Mouse (Mus musculus): ENCODE measurements around the gene 1700037H04Rik. TPM values are rescaled to one million over a fixed set of nuclear protein-coding genes. Genes with fewer than 3 reads are reported as not detected.

1700037H04Rik gene
- total and polyA plus RNA-seq, 2 experiments from 2014 or later: 44.8 to 60.4 TPM

DNA sequence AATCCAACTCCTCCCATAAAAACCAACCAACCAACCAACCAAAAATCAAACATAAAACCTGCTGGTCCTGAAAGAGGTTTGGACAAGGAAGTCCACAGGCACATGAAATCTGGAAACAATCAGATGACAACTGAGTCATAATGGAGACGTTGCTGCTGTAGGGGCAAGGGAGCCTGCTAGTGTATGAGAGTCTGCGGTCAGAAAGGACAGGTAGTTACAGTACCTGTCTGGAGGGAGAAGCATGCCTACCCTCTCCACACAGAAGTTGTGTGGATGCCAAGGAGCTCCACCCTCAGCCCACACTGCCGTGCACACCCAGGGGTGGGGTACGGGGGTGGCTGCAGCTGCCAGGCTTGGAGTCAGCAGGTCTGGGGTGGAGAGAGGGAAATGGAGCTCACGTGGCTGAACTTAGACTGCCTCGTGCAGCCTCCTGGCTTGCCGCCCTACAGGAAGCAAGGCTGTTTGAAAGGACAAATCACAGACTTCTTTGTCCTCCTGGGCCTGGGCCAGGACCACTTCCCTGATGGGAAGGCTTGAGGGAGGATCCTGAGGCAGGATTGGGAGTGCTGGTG is 44.6 kb upstream of the 1700037H04Rik start:
- peak; percentile 57; the same call in 1 of the 2 replicates for ATAC-seq (ENCODE audit: low FRiP score)
- Histone ChIP-seq H3K27ac (ENCODE audit: low read depth, low read length) (no peak overlapping the region), H3K27me3 (ENCODE audit: insufficient read depth, low read length) (no peaks in the 10 kb centered on the region), H3K4me1 (ENCODE audit: insufficient read depth, low read length) (0 out of 2 replicates have a peak, but pooled peaks cover 2% of the 10 kb centered on the region), H3K36me3 (ENCODE audit: insufficient read depth, low read length) (no peaks in the 10 kb centered on the region), H3K4me3 (ENCODE audit: low read depth, low read length) (no peak overlapping the region), H3K9me3 (ENCODE audit: low read length) (no peaks in the 10 kb centered on the region), H3K4me2 (ENCODE audit: low read depth, low read length, poor library complexity, severe bottlenecking) (no peak overlapping the region), H3K9ac (replicated peaks; ENCODE audit: low read length, poor library complexity, severe bottlenecking) (no peak overlapping the region)
- peak; percentile 75 for DNase-seq (ENCODE audit: low spot score)
- 42% methylated on average over 7 of the region's 7 CpGs for WGBS
- TF ChIP-seq CTCF (IDR thresholded peaks at IDR 0.05): no peak

DNA sequence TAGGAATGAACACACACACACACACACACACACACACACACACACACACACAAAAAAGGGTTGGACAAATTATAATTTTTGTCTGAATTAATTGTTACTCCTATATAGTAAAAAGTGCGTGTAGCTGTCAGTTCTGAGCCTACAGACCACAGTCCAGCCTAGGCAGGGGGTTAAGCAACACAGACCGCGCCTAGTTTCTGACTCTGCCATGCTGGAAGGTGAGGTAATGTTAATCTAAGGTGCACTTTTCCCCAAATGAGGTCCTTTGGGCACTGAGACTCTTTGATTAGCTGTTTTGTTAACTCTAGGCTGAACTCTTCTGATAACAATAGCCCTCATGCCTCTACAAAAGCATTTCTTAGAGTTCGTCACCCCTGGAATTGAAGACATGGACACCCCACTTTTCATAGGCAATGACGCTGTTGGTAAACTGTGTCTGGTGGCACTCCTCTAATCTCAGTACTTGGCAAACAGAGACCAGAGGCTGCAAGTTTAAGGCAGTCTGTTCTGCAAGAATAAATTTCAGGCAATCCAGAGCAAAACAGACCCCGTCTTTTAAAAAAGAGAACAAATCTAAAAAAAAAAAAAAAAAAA is 44.0 kb upstream of the 1700037H04Rik start:
- Histone ChIP-seq H3K4me2 (ENCODE audit: low read depth, low read length, poor library complexity, severe bottlenecking) (no peak overlapping the region), H3K9ac (replicated peaks; ENCODE audit: low read length, poor library complexity, severe bottlenecking) (no peak overlapping the region), H3K9me3 (ENCODE audit: low read length) (no peaks in the 10 kb centered on the region), H3K36me3 (ENCODE audit: insufficient read depth, low read length) (no peaks in the 10 kb centered on the region), H3K27me3 (ENCODE audit: insufficient read depth, low read length) (no peaks in the 10 kb centered on the region), H3K4me3 (ENCODE audit: low read depth, low read length) (no peak overlapping the region), H3K27ac (ENCODE audit: low read depth, low read length) (no peak overlapping the region), H3K4me1 (ENCODE audit: insufficient read depth, low read length) (no peaks in the 10 kb centered on the region)
- DNase-seq (ENCODE audit: low spot score): no peak
- TF ChIP-seq CTCF (IDR thresholded peaks at IDR 0.05): no peak
- ATAC-seq (ENCODE audit: low FRiP score): no peak
- WGBS: 85% methylated on average over 6 of the region's 6 CpGs

DNA sequence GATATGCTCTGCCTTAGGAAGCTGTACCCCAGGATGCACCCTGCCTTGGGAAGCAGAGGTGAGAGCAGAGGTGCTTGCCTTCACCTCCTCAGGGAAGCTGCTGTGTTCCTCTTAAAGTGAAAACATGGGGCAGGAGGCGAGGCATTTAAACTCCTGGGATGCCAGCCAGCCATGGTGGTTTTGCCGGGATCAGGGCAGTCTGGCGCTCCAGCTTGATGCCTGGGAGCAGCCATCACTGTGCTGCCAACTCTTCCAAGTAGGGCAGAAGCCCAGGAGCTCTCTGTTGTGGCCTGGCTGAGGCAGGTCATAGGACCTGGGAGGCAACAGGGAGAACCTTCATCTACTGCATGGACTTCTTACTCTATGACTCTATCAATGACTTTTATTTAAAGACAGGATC is 41.4 kb upstream of the 1700037H04Rik start:
- Histone ChIP-seq H3K9ac (replicated peaks; ENCODE audit: low read length, poor library complexity, severe bottlenecking) (no peak overlapping the region), H3K36me3 (ENCODE audit: insufficient read depth, low read length) (peaks cover 4% of the 10 kb centered on the region; the same call in 1 of the 2 replicates), H3K9me3 (ENCODE audit: low read length) (no peaks in the 10 kb centered on the region), H3K4me3 (ENCODE audit: low read depth, low read length) (no peak overlapping the region), H3K27ac (ENCODE audit: low read depth, low read length) (no peak overlapping the region), H3K27me3 (ENCODE audit: insufficient read depth, low read length) (no peaks in the 10 kb centered on the region), H3K4me2 (ENCODE audit: low read depth, low read length, poor library complexity, severe bottlenecking) (no peak overlapping the region), H3K4me1 (ENCODE audit: insufficient read depth, low read length) (no peaks in the 10 kb centered on the region)
- no peak for ATAC-seq (ENCODE audit: low FRiP score)
- TF ChIP-seq CTCF (IDR thresholded peaks at IDR 0.05): no peak
- 94% methylated on average over 3 of the region's 3 CpGs for WGBS
- DNase-seq (ENCODE audit: low spot score): no peak

DNA sequence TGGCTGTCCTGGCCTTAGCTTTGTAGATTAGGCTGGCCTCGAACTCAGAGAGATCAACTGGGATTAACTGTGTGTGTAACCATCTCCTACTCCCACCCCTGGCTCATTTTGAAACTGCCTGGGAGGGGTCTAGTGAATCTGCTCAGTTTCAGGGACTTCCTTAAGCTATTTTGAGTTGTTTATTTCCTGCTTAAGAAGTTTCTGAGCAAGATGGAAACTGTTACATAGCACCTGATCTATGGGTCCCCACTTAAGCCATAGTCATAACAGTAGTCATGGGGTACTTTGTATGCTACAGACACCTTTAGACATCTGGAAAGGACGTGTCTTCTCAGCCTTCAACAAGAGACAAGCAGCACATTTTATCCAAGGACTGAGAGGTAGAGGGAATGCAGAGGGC is 40.8 kb upstream of the 1700037H04Rik start:
- DNase-seq (ENCODE audit: low spot score): no peak
- H3K4me1 ChIP-seq (ENCODE audit: insufficient read depth, low read length): no peaks in the 10 kb centered on the region
- H3K4me3 ChIP-seq (ENCODE audit: low read depth, low read length): no peak overlapping the region
- no peak overlapping the region for H3K4me2 ChIP-seq (ENCODE audit: low read depth, low read length, poor library complexity, severe bottlenecking)
- no peak for ATAC-seq (ENCODE audit: low FRiP score)
- 90% methylated on average over 2 of the region's 2 CpGs for whole genome bisulfite sequencing
- peaks cover 4% of the 10 kb centered on the region; the same call in 1 of the 2 replicates for H3K36me3 ChIP-seq (ENCODE audit: insufficient read depth, low read length)
- H3K9ac ChIP-seq (replicated peaks; ENCODE audit: low read length, poor library complexity, severe bottlenecking): no peak overlapping the region
- no peaks in the 10 kb centered on the region for H3K9me3 ChIP-seq (ENCODE audit: low read length)
- no peak for TF ChIP-seq CTCF (IDR thresholded peaks at IDR 0.05)
- no peak overlapping the region for H3K27ac ChIP-seq (ENCODE audit: low read depth, low read length)
- no peaks in the 10 kb centered on the region for H3K27me3 ChIP-seq (ENCODE audit: insufficient read depth, low read length)

DNA sequence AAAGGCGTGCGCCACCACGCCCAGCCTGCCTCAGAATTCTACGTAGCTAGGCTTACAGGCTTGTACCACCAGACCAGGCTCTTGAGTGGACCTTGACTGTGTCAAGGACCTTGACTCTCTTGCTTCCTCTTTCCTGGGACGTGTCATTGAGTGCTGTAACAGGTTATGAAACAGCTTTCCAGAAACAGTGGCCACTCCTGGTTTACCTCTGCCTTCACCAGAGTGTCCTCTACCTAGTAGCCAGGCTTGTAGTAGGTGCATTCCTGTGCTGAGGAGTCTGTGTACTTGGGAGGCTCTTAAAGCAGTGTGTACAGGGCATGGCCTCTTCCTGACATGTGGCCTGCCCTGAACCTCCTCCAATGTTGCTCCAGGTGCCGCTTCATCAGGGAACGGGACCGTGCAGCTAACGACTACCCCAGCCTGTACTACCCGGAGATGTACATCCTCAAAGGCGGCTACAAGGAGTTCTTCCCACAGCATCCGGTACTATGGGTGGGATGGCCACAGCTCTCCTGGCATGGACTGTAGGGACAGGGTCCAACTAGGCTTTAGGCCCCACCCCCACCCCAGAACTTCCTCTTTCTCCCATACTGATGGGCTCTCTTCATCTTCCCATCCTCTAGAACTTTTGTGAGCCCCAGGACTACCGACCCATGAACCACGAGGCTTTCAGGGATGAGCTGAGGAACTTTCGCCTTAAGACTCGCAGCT is 36.9 kb upstream of the 1700037H04Rik start:
- no peak for DNase-seq (ENCODE audit: low spot score)
- 95% methylated on average over 16 of the region's 16 CpGs for WGBS
- TF ChIP-seq CTCF (IDR thresholded peaks at IDR 0.05): no peak
- no peaks in the 10 kb centered on the region for H3K4me1 ChIP-seq (ENCODE audit: insufficient read depth, low read length)
- no peak overlapping the region for H3K4me2 ChIP-seq (ENCODE audit: low read depth, low read length, poor library complexity, severe bottlenecking)
- no peak for ATAC-seq (ENCODE audit: low FRiP score)
- no peaks in the 10 kb centered on the region for H3K27me3 ChIP-seq (ENCODE audit: insufficient read depth, low read length)
- peaks cover 23% of the 10 kb centered on the region for H3K36me3 ChIP-seq (ENCODE audit: insufficient read depth, low read length)
- no peak overlapping the region for H3K4me3 ChIP-seq (ENCODE audit: low read depth, low read length)
- H3K27ac ChIP-seq (ENCODE audit: low read depth, low read length): no peak overlapping the region
- no peaks in the 10 kb centered on the region for H3K9me3 ChIP-seq (ENCODE audit: low read length)
- H3K9ac ChIP-seq (replicated peaks; ENCODE audit: low read length, poor library complexity, severe bottlenecking): no peak overlapping the region

DNA sequence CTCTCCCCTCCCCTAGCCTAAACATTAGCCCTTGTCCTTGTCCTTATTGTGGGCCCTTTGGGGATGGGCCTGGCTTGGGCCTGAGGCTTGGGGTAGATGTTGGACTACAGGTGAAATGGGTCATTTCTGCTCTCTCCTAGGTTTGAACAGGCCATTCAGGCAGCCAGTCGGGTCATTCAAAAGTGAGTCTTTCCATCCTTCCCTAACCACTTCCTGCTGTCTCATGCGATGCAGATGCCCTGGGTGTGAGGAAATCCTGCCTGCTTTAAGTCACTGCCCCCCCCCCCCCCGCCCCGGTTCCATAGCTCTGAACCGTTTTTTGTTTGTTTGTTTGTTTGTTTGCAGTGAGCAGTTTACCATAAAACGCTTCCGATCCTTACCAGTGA is 31.1 kb upstream of the 1700037H04Rik start:
- Histone ChIP-seq H3K27me3 (ENCODE audit: insufficient read depth, low read length) (no peaks in the 10 kb centered on the region), H3K9ac (replicated peaks; ENCODE audit: low read length, poor library complexity, severe bottlenecking) (0 out of 2 replicates have a peak overlapping the region, but pooled peaks have one; percentile 2), H3K4me3 (ENCODE audit: low read depth, low read length) (no peak overlapping the region), H3K4me1 (ENCODE audit: insufficient read depth, low read length) (peaks cover 8% of the 10 kb centered on the region; the same call in 1 of the 2 replicates), H3K4me2 (ENCODE audit: low read depth, low read length, poor library complexity, severe bottlenecking) (no peak overlapping the region), H3K27ac (ENCODE audit: low read depth, low read length) (0 out of 2 replicates have a peak overlapping the region, but pooled peaks have one; percentile 7), H3K9me3 (ENCODE audit: low read length) (no peaks in the 10 kb centered on the region), H3K36me3 (ENCODE audit: insufficient read depth, low read length) (peaks cover 21% of the 10 kb centered on the region)
- 49% methylated on average over 7 of the region's 7 CpGs for WGBS
- TF ChIP-seq CTCF (IDR thresholded peaks at IDR 0.05): no peak
- DNase-seq (ENCODE audit: low spot score): no peak
- ATAC-seq (ENCODE audit: low FRiP score): no peak

All from midbrain, postnatal 0 days (tissue).